Mouse (Mus musculus) urinary bladder, adult 18-20 months (tissue): ENCODE data around the gene A430078G23Rik.

ENCODE experiments used
- DNase-seq, 2 experiments: peaks; one replicate each; pipeline ENCODE4 v3.0.0; 2022; ENCODE audit warnings: low spot score in 2 of 2, mixed read lengths in 2 of 2

Gene A430078G23Rik

GRCm38 (mm10) chr8:3348142-3348823 is 4.9 kb upstream of the A430078G23Rik start:
- DNase-seq = no peak

- DNase-seq = no peak
These were observed 2.5 kb upstream of the A430078G23Rik start for GRCm38 (mm10) chr8:3350747-3351146.

GRCm38 (mm10) chr8:3352715-3353114 is 500 bp upstream of the A430078G23Rik start:
- DNase-seq = no peak

DNA sequence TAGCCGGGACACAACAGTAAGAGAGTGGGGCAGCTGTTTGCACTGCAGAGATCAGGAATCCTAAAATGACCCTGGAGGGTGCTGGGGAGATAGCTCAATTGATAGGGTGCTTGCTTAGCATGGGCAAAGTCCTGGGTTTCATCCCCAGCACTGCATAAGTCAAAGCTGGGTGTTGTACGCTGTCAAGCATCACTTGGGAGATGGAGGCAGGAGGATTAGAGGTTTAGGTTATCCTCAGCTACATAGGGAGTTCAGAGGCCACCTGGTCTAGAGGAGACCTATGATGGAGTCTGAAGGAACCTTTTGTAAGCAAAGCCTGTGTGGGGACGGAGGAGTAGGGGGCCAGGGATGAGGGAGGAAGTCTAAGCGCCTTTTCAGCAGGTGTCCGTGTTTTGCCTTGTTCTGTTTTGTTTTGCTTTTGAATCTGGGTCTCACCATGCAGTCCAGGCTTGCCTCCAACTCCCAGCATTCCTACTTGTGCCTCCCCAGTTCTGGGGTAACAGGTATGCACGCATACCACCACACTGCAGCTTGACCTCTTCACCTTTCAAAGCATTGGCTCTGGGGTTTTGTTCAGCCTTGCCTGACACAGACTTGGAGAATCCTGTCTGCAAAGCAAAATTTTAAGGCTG is 712 bp downstream of the A430078G23Rik start:
- DNase-seq = no peak

DNA sequence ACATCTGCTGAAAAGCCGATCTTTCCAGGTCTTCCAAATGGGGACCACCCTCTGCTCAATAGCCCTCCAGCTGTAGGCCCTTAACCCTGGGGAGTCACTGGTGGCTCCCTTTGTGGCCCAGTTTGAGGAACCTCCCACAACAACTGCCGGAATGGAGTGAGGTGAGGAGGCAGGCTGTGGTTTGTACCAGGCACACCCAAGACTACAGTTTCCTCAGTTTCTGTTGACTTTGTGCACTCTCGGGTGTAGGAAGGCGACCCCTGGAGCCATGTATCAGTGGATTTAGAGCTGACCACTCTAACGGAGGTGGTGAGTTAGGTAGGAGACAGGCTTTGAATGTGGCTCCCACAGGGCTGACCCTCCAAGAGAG is 1.2 kb downstream of the A430078G23Rik start:
- DNase-seq = no peak

DNA sequence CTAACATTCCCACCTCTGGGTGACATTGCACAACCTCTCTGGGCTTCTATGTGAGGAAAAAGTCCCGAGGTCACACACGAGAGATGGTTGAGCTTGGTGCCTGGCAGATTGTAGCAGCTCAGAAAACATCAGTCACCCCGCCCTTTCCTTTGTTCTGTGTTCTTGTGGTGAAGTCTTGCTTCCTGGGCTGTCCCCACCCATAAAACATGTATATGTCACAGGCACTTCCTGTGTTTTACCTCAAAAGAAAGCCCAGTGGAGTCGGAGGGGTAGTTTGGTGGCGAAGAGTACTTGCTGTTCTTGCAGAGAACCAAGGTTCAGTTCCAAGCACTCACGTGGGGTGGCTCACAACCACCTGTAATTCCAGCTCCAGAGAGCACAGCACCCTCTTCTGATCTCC is 2.4 kb downstream of the A430078G23Rik start:
- no peak for DNase-seq

DNA sequence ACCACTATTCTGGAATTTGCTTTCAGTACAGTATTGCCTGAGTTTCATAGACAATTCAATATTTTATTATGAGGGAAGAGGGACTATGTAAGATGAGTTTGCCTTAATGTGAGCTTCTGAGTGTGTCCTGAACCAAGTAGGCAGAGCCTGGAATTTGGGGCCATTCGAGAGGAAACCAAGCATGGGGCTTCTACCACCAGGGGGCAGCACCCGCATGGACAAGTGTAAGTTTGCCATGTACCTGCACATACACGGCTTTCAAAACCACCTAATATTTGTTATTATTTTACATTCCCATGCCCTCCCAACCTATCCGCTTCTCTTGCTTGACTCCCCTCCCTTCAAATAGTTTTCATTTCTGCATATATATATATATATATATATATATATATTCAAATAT is 4.8 kb downstream of the A430078G23Rik start:
- peak; percentile 65 to 86 for DNase-seq

DNA sequence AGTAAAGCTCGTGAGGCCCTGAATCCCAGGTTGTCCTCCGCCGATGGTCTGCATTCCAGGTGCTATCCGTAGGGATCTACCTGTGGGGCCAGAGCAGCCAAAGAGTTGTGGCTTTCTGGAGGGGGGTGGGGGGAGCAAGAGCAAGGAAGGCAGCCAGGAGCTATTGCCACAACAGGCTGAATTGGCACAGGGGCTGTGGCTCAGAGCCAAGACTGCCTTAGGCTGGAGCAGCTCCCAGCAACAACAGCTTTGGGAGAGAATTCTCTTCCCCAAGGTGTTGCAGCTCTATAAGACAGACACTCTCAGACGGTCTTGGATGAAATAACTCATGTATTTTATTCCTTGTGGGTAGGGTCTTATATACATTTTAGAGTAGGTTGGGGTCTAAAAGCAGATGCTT is 13.9 kb downstream of the A430078G23Rik start:
- DNase-seq = no peak

- DNase-seq = no peak
These were observed 14.9 kb downstream of the A430078G23Rik start for GRCm38 (mm10) chr8:3368091-3368490.

DNA sequence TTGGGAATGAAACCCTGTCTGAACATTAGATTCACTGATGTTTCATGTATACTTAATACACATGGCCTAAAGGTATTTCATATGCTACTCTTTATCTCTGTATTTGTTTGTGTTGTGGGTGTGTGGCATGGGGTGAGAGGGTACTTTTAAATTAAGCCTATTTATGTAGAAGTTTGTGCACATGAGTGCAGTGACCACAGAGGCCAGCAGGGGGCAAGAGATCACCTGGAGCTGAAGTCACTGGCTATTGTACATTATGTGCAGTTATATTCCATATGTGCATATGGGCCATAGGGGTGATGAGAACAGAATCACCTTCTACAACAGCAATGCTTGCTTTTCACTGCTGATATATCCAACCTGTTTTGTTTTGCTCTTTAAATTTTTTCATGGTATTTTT is 22.5 kb downstream of the A430078G23Rik start:
- DNase-seq = no peak

DNA sequence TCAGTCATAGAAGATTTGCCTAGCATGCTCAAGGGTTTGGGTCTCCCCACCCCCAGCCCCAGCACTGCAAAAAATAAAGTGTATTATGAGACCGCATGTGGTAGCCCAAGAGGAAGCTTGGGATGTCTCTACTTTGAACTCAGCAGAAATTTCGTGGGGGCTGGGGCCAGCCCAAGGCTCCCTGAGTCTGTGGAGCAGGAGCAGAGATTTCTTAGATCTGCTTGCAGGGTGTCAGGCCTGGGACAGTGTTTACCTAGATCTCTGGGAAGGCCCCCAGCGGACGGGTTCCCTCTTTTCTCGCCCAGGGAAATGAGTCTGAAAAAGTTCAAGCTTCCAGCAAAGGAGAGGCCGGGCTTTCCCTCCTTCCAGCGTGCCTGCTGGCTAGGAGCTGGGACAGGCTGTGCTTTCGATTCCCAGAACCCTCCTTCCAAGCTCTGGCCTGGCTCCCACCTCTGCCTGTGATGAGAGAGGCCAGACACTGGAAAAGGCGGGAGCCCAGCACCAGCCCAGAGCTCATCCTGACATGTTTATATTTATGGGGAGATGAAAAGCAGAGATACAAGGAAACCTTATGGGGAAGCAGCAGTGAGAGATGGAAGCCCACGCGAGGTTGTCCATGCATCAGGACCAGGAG is 23.5 kb downstream of the A430078G23Rik start:
- DNase-seq = peak in 1 of 2 experiments; percentile 62

- DNase-seq = peak; percentile 49 to 50
These were observed 34.1 kb downstream of the A430078G23Rik start for GRCm38 (mm10) chr8:3387286-3387685.

GRCm38 (mm10) chr8:3388591-3389338 is 35.5 kb downstream of the A430078G23Rik start:
- DNase-seq = no peak

GRCm38 (mm10) chr8:3389506-3389905 is 36.3 kb downstream of the A430078G23Rik start:
- DNase-seq = no peak

DNA sequence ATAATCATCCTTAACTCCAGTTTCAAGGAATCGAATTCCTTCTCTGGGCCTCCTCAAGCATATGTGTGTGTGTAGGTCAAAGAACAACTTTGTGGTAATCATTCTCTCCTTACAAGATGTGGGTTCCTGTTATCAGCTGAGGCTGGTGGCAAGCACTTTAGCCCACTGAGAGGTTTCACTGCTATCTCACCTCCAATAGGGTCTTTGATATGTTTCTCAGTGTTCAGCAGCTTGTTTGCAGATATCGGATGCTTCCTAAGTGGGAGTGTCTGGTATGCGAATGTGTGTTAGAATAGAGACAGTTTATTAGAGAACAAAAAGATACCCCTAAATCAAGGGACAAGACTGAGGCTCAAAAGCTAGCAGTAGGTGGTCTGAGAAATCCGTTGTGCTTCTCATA is 39.1 kb downstream of the A430078G23Rik start:
- DNase-seq = no peak

DNA sequence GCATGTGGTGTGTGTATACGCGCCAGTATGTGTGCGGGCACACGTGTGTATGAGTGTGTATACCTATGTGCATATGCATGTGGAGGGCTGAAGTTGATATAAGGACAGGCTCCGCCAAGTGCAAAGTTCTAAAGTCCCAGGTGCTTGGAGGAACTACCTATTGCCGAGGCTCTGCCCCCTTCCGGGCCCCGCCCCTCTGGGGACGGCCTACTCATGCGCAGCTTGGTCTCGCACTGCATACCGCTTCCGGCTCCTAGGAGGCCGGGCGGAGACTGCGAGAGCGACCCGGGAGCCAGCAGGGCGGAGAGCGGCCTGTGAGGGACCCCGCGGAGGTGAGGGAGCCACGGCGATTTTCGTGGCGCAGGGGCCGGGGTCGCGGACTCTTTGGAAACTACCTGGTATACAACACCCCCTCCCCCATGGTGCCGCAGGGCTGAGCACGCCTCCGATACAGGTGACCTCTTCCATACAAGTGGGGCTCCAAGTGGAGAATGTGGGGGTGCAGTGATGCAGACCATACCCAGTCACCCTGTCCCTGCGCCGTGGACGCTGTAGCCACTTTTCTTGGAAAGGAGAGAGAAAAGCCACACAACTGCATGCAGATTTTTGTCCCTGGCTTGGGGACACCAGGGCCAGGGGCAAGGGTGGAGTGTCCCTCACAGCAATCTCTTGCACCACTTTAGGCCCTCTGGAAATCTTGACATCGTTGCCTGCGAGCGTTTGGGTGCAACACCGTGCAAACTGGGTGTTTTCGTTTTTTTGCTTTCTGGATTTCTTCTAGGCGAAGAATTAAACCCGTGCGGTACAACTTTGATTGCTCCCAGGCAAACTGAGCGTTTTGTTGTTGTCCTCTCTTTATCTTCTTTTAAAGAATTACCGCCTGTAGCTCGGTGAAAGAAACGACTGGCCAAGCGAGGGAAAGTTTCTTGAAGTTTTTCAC is 39.8 kb downstream of the A430078G23Rik start, which contains the start of gene Arhgef18:
Gene Arhgef18, plus strand, starts transcription at position 236 of the 940 bp plus-strand sequence.
- DNase-seq = peak; percentile 82 to 89

DNA sequence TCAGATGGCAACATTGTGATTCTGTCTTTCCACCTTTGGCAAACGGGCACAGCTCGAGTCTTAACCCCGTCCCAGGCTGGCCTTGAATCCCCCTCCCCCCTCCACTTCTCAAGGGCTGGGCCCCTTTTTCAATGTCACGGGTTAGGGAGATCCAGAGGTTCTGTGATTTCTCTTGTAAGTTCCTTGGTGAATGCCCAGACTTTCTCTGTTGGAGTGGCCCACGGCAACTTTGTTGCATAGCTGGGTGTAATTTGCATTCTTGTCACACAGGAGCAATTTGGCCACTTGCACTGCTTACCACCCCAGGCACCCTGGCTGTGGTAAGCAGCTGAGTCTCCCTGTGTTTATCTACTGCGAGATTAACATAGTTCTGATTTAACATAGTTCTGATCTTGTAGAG is 41.4 kb downstream of the A430078G23Rik start:
- DNase-seq = no peak

DNA sequence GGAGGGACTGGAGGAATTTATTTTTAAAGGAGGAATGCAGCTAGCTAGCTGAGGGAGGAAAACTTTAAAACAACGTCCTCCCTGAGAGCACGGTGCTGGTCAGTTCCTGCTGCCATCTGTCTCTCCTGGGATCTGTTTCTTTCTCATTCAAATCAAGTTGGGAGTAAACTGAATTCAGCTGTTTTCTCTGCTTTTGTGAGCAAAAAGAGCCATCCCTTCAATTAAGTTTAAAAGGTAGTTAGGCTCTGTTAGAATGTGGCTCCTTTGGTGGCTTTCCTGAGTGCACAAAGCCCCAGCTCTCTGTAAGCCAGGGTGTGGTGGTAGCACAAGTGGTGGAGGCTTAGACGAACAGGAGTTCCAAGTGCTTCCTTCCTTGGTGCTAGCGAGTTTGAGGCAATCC is 42.0 kb downstream of the A430078G23Rik start:
- no peak for DNase-seq

GRCm38 (mm10) chr8:3397597-3397996 is 44.4 kb downstream of the A430078G23Rik start:
- no peak for DNase-seq

DNA sequence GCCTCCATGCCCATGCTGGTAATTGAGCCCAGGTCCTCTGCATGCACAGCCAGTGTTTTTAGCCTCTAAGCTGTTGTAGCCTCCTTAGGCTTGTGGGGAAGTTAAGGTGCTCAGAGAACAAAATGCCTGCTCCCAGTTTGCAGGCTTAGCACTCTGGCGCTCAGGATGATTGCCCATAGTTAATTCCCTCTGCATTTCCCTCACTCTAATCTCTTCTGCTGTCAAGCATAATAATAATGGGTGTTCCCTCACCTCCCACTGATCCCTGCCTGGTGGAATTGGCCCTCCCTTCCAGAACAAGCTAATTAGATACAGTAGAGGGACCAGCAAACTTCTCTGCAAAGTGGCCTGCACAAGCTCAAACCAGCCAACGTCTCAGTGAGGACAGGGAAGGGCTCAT is 47.3 kb downstream of the A430078G23Rik start:
- DNase-seq = no peak

DNA sequence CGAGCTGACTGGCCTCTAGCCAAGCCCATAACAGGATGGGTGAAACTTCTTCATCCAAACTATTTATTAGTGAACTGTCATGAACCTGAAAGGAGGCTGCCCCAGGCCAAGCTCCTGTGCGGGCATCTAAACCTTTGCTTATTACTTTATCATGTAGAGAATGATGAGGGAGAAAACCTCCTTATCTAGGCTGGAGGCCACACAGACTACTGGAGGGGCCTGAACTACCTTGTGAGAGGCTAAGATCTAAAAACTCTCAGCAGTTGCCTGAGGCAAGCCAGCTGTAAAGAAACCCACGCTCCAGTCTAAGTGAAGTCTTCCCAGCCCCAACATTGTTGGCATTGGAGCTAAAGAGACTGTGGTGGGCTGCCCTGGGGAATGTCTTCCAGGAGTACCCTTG is 54.2 kb downstream of the A430078G23Rik start:
- DNase-seq = no peak
